Mouse (Mus musculus): ENCODE data around the gene Edn3. TPM values are rescaled to one million over a fixed set of nuclear protein-coding genes. Genes with fewer than 3 reads are reported as not detected.

Gene Edn3
- polyA plus RNA-seq, 1 experiment from 2014 or later, result 0.36 TPM

DNA sequence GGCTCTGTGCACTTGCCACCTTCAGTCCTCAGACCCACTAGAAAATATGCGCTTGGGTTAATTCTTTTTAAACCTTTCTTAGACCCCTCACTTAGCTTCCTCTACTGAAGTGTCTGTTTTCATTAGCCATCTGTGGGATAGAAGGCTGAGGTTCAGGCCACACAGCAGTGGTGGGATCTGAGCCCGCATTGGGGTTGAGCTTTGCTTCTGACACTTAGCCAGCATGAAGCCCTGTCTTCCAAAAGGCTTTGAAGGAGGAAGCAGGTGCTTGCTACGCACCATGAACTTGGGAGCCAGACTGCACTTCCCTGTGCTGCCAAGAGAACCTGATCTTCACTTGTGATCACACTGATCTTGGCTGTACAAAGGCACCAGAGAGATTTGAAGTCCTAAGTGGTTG lies 59.9 kb downstream of the Edn3 start:
- H3K27me3 ChIP-seq (ENCODE audit: control insufficient read depth, insufficient read depth, low read length), result no peaks in the 10 kb centered on the region
- no peak overlapping the region for H3K4me2 ChIP-seq (ENCODE audit: low read length)
- no peaks in the 10 kb centered on the region for H3K36me3 ChIP-seq (ENCODE audit: control insufficient read depth, insufficient read depth, low read length)
- H3K9me3 ChIP-seq (ENCODE audit: control insufficient read depth, low read length), result no peaks in the 10 kb centered on the region
- no peak for ATAC-seq (ENCODE audit: insufficient number of reproducible peaks, insufficient read depth, low FRiP score, low read depth)
- no peak overlapping the region for H3K4me3 ChIP-seq (ENCODE audit: control insufficient read depth in 1 of 2, insufficient read depth in 1 of 2, low read depth in 1 of 2, low read length in 2 of 2)
- H3K27ac ChIP-seq (replicated peaks in 1 of 2; ENCODE audit: control insufficient read depth in 1 of 2, insufficient read depth in 1 of 2, low read depth in 2 of 2, low read length in 2 of 2), result no peak overlapping the region
- H3K4me1 ChIP-seq (ENCODE audit: control insufficient read depth in 2 of 2, insufficient read depth in 2 of 2, low read length in 2 of 2), result no peaks in the 10 kb centered on the region
- no peak overlapping the region for H3K9ac ChIP-seq (ENCODE audit: low read length)
- 87% methylated on average over 3 of the region's 3 CpGs for WGBS

DNA sequence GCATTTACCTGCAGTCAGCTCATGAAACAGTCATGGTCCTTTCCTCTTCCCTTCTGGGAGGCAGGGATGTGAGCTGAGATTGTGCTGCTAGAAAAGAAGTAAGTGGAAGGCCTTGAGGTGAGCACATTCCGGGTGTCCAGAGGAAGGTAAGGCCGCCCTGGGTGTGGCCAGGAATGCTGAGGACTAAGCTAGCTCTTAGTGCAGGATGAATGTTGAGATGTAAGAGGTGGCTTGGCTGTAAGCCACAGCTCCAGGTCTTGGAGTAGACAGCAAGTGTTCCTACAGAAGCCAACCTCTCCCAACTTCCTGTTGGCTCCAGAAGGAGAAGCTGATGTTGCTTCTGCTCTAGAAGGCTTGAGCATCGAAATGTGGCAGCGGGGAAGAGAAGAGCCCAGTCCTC lies 67.4 kb downstream of the Edn3 start:
- no peaks in the 10 kb centered on the region for H3K9me3 ChIP-seq (ENCODE audit: control insufficient read depth, low read length)
- no peak overlapping the region for H3K4me2 ChIP-seq (ENCODE audit: low read length)
- no peaks in the 10 kb centered on the region for H3K36me3 ChIP-seq (ENCODE audit: control insufficient read depth, insufficient read depth, low read length)
- H3K4me3 ChIP-seq (ENCODE audit: control insufficient read depth in 1 of 2, insufficient read depth in 1 of 2, low read depth in 1 of 2, low read length in 2 of 2), result no peak overlapping the region
- ATAC-seq (ENCODE audit: insufficient number of reproducible peaks, insufficient read depth, low FRiP score, low read depth), result no peak
- H3K27me3 ChIP-seq (ENCODE audit: control insufficient read depth, insufficient read depth, low read length), result no peaks in the 10 kb centered on the region
- 79% methylated on average over 4 of the region's 4 CpGs for WGBS
- no peak overlapping the region for H3K27ac ChIP-seq (replicated peaks in 1 of 2; ENCODE audit: control insufficient read depth in 1 of 2, insufficient read depth in 1 of 2, low read depth in 2 of 2, low read length in 2 of 2)
- no peaks in the 10 kb centered on the region for H3K4me1 ChIP-seq (ENCODE audit: control insufficient read depth in 2 of 2, insufficient read depth in 2 of 2, low read length in 2 of 2)
- no peak overlapping the region for H3K9ac ChIP-seq (ENCODE audit: low read length)

DNA sequence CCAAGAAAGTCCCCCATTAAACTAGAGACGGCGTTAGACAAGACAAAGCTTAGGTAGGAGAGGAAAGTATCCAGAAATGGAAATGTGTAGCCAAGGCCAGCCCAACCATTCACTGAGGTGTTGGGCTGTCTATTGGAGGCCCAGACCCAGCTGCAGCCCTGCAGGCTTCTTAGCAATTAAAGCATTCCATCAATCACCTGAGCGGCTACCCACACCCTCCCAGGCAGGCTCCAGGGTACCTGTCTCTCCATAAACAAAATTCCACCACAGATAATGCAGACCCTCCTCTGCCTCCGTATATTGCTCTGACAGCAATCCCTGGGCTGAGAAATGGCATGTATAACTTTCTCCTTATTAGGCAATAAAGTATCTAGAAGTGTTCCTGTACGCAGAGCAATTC lies 73.2 kb downstream of the Edn3 start:
- Histone ChIP-seq H3K36me3 (ENCODE audit: control insufficient read depth, insufficient read depth, low read length) (no peaks in the 10 kb centered on the region), H3K4me3 (ENCODE audit: control insufficient read depth in 1 of 2, insufficient read depth in 1 of 2, low read depth in 1 of 2, low read length in 2 of 2) (no peak overlapping the region), H3K9ac (ENCODE audit: low read length) (no peak overlapping the region), H3K4me2 (ENCODE audit: low read length) (no peak overlapping the region), H3K4me1 (ENCODE audit: control insufficient read depth in 2 of 2, insufficient read depth in 2 of 2, low read length in 2 of 2) (no peaks in the 10 kb centered on the region), H3K27ac (replicated peaks in 1 of 2; ENCODE audit: control insufficient read depth in 1 of 2, insufficient read depth in 1 of 2, low read depth in 2 of 2, low read length in 2 of 2) (no peak overlapping the region), H3K9me3 (ENCODE audit: control insufficient read depth, low read length) (no peaks in the 10 kb centered on the region), H3K27me3 (ENCODE audit: control insufficient read depth, insufficient read depth, low read length) (no peaks in the 10 kb centered on the region)
- ATAC-seq (ENCODE audit: insufficient number of reproducible peaks, insufficient read depth, low FRiP score, low read depth), result no peak
- WGBS, result 73% methylated on average over 5 of the region's 5 CpGs

Other genes with a start within 250 kb of the Edn3 start
- 0.01 TPM in 1 of 2 replicates, not detected in the other for gene Zfp831, start 117.1 kb upstream of the Edn3 start, polyA plus RNA-seq (2014; fragmentation: Nextera tagmentation; extraction: Ambion mirVana)
- gene Gm14444, start 249.6 kb downstream of the Edn3 start, polyA plus RNA-seq (2014; fragmentation: Nextera tagmentation; extraction: Ambion mirVana), result not detected in 2 replicates